Mouse (Mus musculus): ENCODE data around the gene Alkbh4. TPM values are rescaled to one million over a fixed set of nuclear protein-coding genes. Genes with fewer than 3 reads are reported as not detected.

Alkbh4 gene
- polyA plus RNA-seq, 1 experiment: 23.0 TPM

- H3K4me3 ChIP-seq (ENCODE audit: control insufficient read depth, low read depth, low read length): no peak overlapping the region
- no peaks in the 10 kb centered on the region for H3K36me3 ChIP-seq (ENCODE audit: control insufficient read depth, insufficient read depth, low read length)
- H3K4me1 ChIP-seq (ENCODE audit: control insufficient read depth, insufficient read depth, low read length): peaks cover 17% of the 10 kb centered on the region
- H3K27ac ChIP-seq (ENCODE audit: control insufficient read depth, insufficient read depth, low read depth, low read length): no peak overlapping the region
- no peak for TF ChIP-seq POLR2A (IDR thresholded peaks at IDR 0.05; ENCODE audit: control insufficient read depth, low read depth, low read length)
- no peak for TF ChIP-seq CTCF (IDR thresholded peaks at IDR 0.05; ENCODE audit: control insufficient read depth, insufficient read depth, insufficient replicate concordance, low read depth, low read length)
- no peaks in the 10 kb centered on the region for H3K27me3 ChIP-seq (ENCODE audit: control insufficient read depth, insufficient read depth, low read length)
Observed at GRCm38 (mm10) chr5:136171363-136172341, 35.7 kb downstream of the Alkbh4 start.

DNA sequence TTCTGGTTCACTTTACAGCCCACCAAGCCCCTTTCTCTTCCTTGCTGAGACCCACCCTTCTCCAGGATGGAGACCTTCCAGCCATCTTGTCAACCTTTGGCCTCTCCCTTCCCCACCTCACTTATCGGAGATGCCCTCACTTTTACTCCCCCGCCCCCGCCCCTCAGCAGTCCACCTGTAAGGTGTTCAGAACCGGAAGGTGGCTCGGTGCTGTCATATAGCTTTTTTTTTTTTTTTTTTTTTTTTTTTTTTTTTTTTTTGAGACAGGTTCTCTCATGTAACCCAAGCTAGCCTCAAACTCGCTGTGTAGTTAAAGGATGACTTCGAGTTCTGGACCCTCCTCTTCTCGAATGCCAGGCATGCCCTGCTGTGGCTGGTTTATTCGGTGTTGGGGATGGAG lies 37.0 kb downstream of the Alkbh4 start:
- H3K4me1 ChIP-seq (ENCODE audit: control insufficient read depth, insufficient read depth, low read length): peaks cover 17% of the 10 kb centered on the region
- no peak overlapping the region for H3K27ac ChIP-seq (ENCODE audit: control insufficient read depth, insufficient read depth, low read depth, low read length)
- no peaks in the 10 kb centered on the region for H3K27me3 ChIP-seq (ENCODE audit: control insufficient read depth, insufficient read depth, low read length)
- H3K36me3 ChIP-seq (ENCODE audit: control insufficient read depth, insufficient read depth, low read length): no peaks in the 10 kb centered on the region
- TF ChIP-seq POLR2A (IDR thresholded peaks at IDR 0.05; ENCODE audit: control insufficient read depth, low read depth, low read length): no peak
- no peak for TF ChIP-seq CTCF (IDR thresholded peaks at IDR 0.05; ENCODE audit: control insufficient read depth, insufficient read depth, insufficient replicate concordance, low read depth, low read length)
- H3K4me3 ChIP-seq (ENCODE audit: control insufficient read depth, low read depth, low read length): no peak overlapping the region

- TF ChIP-seq CTCF (IDR thresholded peaks at IDR 0.05; ENCODE audit: control insufficient read depth, insufficient read depth, insufficient replicate concordance, low read depth, low read length): no peak
- no peak for TF ChIP-seq POLR2A (IDR thresholded peaks at IDR 0.05; ENCODE audit: control insufficient read depth, low read depth, low read length)
Observed at GRCm38 (mm10) chr5:136173606-136174463, 37.9 kb downstream of the Alkbh4 start.

GRCm38 (mm10) chr5:136179594-136179993 lies 43.6 kb downstream of the Alkbh4 start:
- H3K36me3 ChIP-seq (ENCODE audit: control insufficient read depth, insufficient read depth, low read length): peaks cover 1% of the 10 kb centered on the region
- no peaks in the 10 kb centered on the region for H3K4me1 ChIP-seq (ENCODE audit: control insufficient read depth, insufficient read depth, low read length)
- no peak overlapping the region for H3K27ac ChIP-seq (ENCODE audit: control insufficient read depth, insufficient read depth, low read depth, low read length)

More at GRCm38 (mm10) chr5:136173606-136174463, 37.9 kb downstream of the Alkbh4 start:
- Histone ChIP-seq H3K4me1 (ENCODE audit: control insufficient read depth, insufficient read depth, low read length) (peaks cover 17% of the 10 kb centered on the region), H3K36me3 (ENCODE audit: control insufficient read depth, insufficient read depth, low read length) (no peaks in the 10 kb centered on the region), H3K27ac (ENCODE audit: control insufficient read depth, insufficient read depth, low read depth, low read length) (no peak overlapping the region), H3K27me3 (ENCODE audit: control insufficient read depth, insufficient read depth, low read length) (no peaks in the 10 kb centered on the region), H3K4me3 (ENCODE audit: control insufficient read depth, low read depth, low read length) (no peak overlapping the region)

GRCm38 (mm10) chr5:136181197-136181596 lies 45.3 kb downstream of the Alkbh4 start:
- no peaks in the 10 kb centered on the region for H3K4me1 ChIP-seq (ENCODE audit: control insufficient read depth, insufficient read depth, low read length)
- H3K27me3 ChIP-seq (ENCODE audit: control insufficient read depth, insufficient read depth, low read length): no peaks in the 10 kb centered on the region
- no peak overlapping the region for H3K27ac ChIP-seq (ENCODE audit: control insufficient read depth, insufficient read depth, low read depth, low read length)
- H3K4me3 ChIP-seq (ENCODE audit: control insufficient read depth, low read depth, low read length): no peak overlapping the region
- peaks cover 1% of the 10 kb centered on the region for H3K36me3 ChIP-seq (ENCODE audit: control insufficient read depth, insufficient read depth, low read length)
- TF ChIP-seq CTCF (IDR thresholded peaks at IDR 0.05; ENCODE audit: control insufficient read depth, insufficient read depth, insufficient replicate concordance, low read depth, low read length) (no peak), POLR2A (IDR thresholded peaks at IDR 0.05; ENCODE audit: control insufficient read depth, low read depth, low read length) (no peak)

More at GRCm38 (mm10) chr5:136179594-136179993, 43.6 kb downstream of the Alkbh4 start:
- no peak overlapping the region for H3K4me3 ChIP-seq (ENCODE audit: control insufficient read depth, low read depth, low read length)
- no peaks in the 10 kb centered on the region for H3K27me3 ChIP-seq (ENCODE audit: control insufficient read depth, insufficient read depth, low read length)
- TF ChIP-seq POLR2A (IDR thresholded peaks at IDR 0.05; ENCODE audit: control insufficient read depth, low read depth, low read length) (no peak), CTCF (IDR thresholded peaks at IDR 0.05; ENCODE audit: control insufficient read depth, insufficient read depth, insufficient replicate concordance, low read depth, low read length) (no peak)

GRCm38 (mm10) chr5:136182049-136182448 lies 46.1 kb downstream of the Alkbh4 start:
- TF ChIP-seq CTCF (IDR thresholded peaks at IDR 0.05; ENCODE audit: control insufficient read depth, insufficient read depth, insufficient replicate concordance, low read depth, low read length): no peak
- TF ChIP-seq POLR2A (IDR thresholded peaks at IDR 0.05; ENCODE audit: control insufficient read depth, low read depth, low read length): no peak
- H3K36me3 ChIP-seq (ENCODE audit: control insufficient read depth, insufficient read depth, low read length): peaks cover 1% of the 10 kb centered on the region

GRCm38 (mm10) chr5:136182830-136183229 lies 46.9 kb downstream of the Alkbh4 start:
- H3K27me3 ChIP-seq (ENCODE audit: control insufficient read depth, insufficient read depth, low read length): no peaks in the 10 kb centered on the region
- no peaks in the 10 kb centered on the region for H3K4me1 ChIP-seq (ENCODE audit: control insufficient read depth, insufficient read depth, low read length)
- H3K27ac ChIP-seq (ENCODE audit: control insufficient read depth, insufficient read depth, low read depth, low read length): no peak overlapping the region
- no peak overlapping the region for H3K4me3 ChIP-seq (ENCODE audit: control insufficient read depth, low read depth, low read length)
- H3K36me3 ChIP-seq (ENCODE audit: control insufficient read depth, insufficient read depth, low read length): peaks cover 1% of the 10 kb centered on the region
- TF ChIP-seq POLR2A (IDR thresholded peaks at IDR 0.05; ENCODE audit: control insufficient read depth, low read depth, low read length): no peak
- TF ChIP-seq CTCF (IDR thresholded peaks at IDR 0.05; ENCODE audit: control insufficient read depth, insufficient read depth, insufficient replicate concordance, low read depth, low read length): no peak

More at GRCm38 (mm10) chr5:136182049-136182448, 46.1 kb downstream of the Alkbh4 start:
- no peaks in the 10 kb centered on the region for H3K4me1 ChIP-seq (ENCODE audit: control insufficient read depth, insufficient read depth, low read length)
- no peaks in the 10 kb centered on the region for H3K27me3 ChIP-seq (ENCODE audit: control insufficient read depth, insufficient read depth, low read length)
- no peak overlapping the region for H3K4me3 ChIP-seq (ENCODE audit: control insufficient read depth, low read depth, low read length)
- no peak overlapping the region for H3K27ac ChIP-seq (ENCODE audit: control insufficient read depth, insufficient read depth, low read depth, low read length)
